Comparison of ENCODE assay signal across 8 mouse cellular contexts in the genomic region with DNA sequence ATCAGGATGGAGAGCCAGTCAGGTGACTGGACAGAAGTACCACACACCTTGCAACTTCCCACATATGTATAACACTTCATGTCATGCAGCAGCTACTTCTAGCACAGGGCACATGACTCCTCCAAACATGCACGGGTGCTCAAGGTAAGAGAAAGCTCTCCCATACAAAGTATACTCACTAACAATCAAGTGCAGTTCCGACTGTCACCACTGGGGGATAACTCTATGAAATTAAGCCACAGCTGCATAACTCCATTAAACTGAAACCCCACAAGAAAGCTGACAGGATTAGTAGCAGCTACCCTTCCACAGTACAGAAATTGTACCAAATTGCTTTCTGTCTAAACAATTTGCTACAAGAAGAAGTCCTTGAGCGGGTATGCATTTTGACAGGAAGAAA.
A peak's percentile ranks its signal among the peaks of the same experiment; 100 is the strongest.
DNase-seq lines count a peak whose midpoint lies in the region; ATAC-seq lines count a peak whose summit lies in the region.
"Had no signal": no experiment of that assay in that cellular context is flagged by ENCODE, and none has a peak within 500 bp of the region (broad histone marks: within the 10 kb centered on the region; RNA-seq: fewer than 3 reads in every experiment).

No protein-coding gene starts in this region.

- H3K27me3 ChIP-seq in hindbrain, embryonic 11.5 days (ENCODE audit: control insufficient read depth, insufficient read depth, low read length) = no peaks in the 10 kb centered on the region
- H3K27me3 ChIP-seq in hindbrain, embryonic 10.5 days (ENCODE audit: insufficient read depth, poor library complexity, severe bottlenecking) = no peaks in the 10 kb centered on the region

- WGBS in hindbrain, embryonic 11.5 days = 89% methylated on average over 3 of the region's 3 CpGs
- WGBS in hindbrain, embryonic 10.5 days = 89% methylated on average over 3 of the region's 3 CpGs

- peak; percentile 48 for DNase-seq in hindbrain, embryonic 11.5 days (ENCODE audit: low spot score)
- no peak for DNase-seq in hindbrain, embryonic 10.5 days (ENCODE audit: low spot score)
- peak; percentile 45 for DNase-seq in right cerebral cortex, postnatal 14 days
- no peak for DNase-seq in right cerebral cortex, postnatal 25 days
- peak; percentile 34 for DNase-seq in embryo, embryonic 11.5 days (ENCODE audit: low read depth, low spot score)
- DNase-seq in thymus, postnatal 25 days = peak; percentile 31
- no peak for DNase-seq in cerebellum, adult 9-11 months
- DNase-seq: gastrocnemius, postnatal 25 days had no signal

- ATAC-seq in hindbrain, embryonic 11.5 days (ENCODE audit: low FRiP score) = no peak; the same call in 1 of the 2 replicates

- H3K9me3 ChIP-seq in hindbrain, embryonic 11.5 days (ENCODE audit: control insufficient read depth, low read length) = no peaks in the 10 kb centered on the region
- no peaks in the 10 kb centered on the region for H3K9me3 ChIP-seq in hindbrain, embryonic 10.5 days

- H3K4me3 ChIP-seq in hindbrain, embryonic 11.5 days (ENCODE audit: low read depth, low read length) = no peak overlapping the region
- no peak overlapping the region for H3K4me3 ChIP-seq in hindbrain, embryonic 10.5 days

- H3K36me3 ChIP-seq in hindbrain, embryonic 11.5 days (ENCODE audit: control insufficient read depth, insufficient read depth, low read length) = peaks cover 3% of the 10 kb centered on the region; the same call in 1 of the 2 replicates
- H3K36me3 ChIP-seq in hindbrain, embryonic 10.5 days = peaks cover 75% of the 10 kb centered on the region

- H3K4me1 ChIP-seq in hindbrain, embryonic 11.5 days (replicated peaks; ENCODE audit: control insufficient read depth, insufficient read depth, low read length) = no peaks in the 10 kb centered on the region
- H3K4me1 ChIP-seq in hindbrain, embryonic 10.5 days (replicated peaks) = no peaks in the 10 kb centered on the region

- H3K4me2 ChIP-seq in hindbrain, embryonic 11.5 days (replicated peaks; ENCODE audit: low read depth, low read length) = no peak overlapping the region

- H3K27ac ChIP-seq in hindbrain, embryonic 11.5 days (ENCODE audit: low read depth, low read length) = no peak overlapping the region
- no peak overlapping the region for H3K27ac ChIP-seq in hindbrain, embryonic 10.5 days

- no peak overlapping the region for H3K9ac ChIP-seq in hindbrain, embryonic 11.5 days (ENCODE audit: low read depth, low read length)

Comparison
In these comparisons a context has a peak if more than half of its experiments do, and no peak if none do; other contexts are left out.
1. DNase-seq: peak in hindbrain, embryonic 11.5 days (single experiment), right cerebral cortex, postnatal 14 days (single experiment), embryo, embryonic 11.5 days (single experiment) and thymus, postnatal 25 days (single experiment); none in hindbrain, embryonic 10.5 days (single experiment), right cerebral cortex, postnatal 25 days (single experiment) and cerebellum, adult 9-11 months (single experiment).